Mouse (Mus musculus) intestine, embryonic 14.5 days (tissue): Measurements from ENCODE around the gene Gm49027. TPM values are rescaled to one million over a fixed set of nuclear protein-coding genes. Genes with fewer than 3 reads are reported as not detected.

Source experiments
- ATAC-seq: fragments of 200-750 bp; cut with Nextera tagmentation; replicated peaks from 2 replicates; pipeline ENCODE4 v1.8.0; 2017; ENCODE audit warnings: low read depth, moderate number of reproducible peaks, moderate TSS enrichment, moderate library complexity; ENCODE audit not compliant: low FRiP score, low TSS enrichment
- DNase-seq: peaks from one replicate; pipeline ENCODE4 v3.0.0-alpha.2; 2018; ENCODE audit warnings: low spot score
- H3K27ac ChIP-seq: fragments of 300-500 bp; sonication (generic); 2 replicates; pipeline ENCODE4 v1.5.1; 2014; ENCODE audit warnings: low read depth, mild to moderate bottlenecking, control low read depth
- H3K27me3 ChIP-seq: fragments of 300-500 bp; sonication (generic); replicated peaks from 2 replicates; pipeline ENCODE4 v1.6.1; 2014; ENCODE audit warnings: low read length, control low read depth; ENCODE audit not compliant: control insufficient read depth, insufficient read depth
- H3K36me3 ChIP-seq: fragments of 300-500 bp; sonication (generic); 2 replicates; pipeline ENCODE4 v1.6.1; 2014; ENCODE audit warnings: low read length, control low read depth; ENCODE audit not compliant: control insufficient read depth, insufficient read depth
- H3K4me1 ChIP-seq: fragments of 300-500 bp; sonication (generic); replicated peaks from 2 replicates; pipeline ENCODE4 v1.6.1; 2014; ENCODE audit warnings: low read length, control low read depth, mixed read lengths; ENCODE audit not compliant: control insufficient read depth, insufficient read depth
- H3K4me2 ChIP-seq: fragments of 300-500 bp; sonication (generic); 2 replicates; pipeline ENCODE4 v1.6.1; 2014; ENCODE audit warnings: low read length
- H3K4me3 ChIP-seq: fragments of 300-500 bp; sonication (generic); 2 replicates; pipeline ENCODE4 v1.5.1; 2014; ENCODE audit warnings: low read depth, low read length, control low read depth, mixed read lengths
- H3K9ac ChIP-seq: fragments of 300-500 bp; sonication (generic); 2 replicates; pipeline ENCODE4 v1.6.1; 2014; ENCODE audit warnings: mild to moderate bottlenecking, low read length
- H3K9me3 ChIP-seq: fragments of 300-500 bp; sonication (generic); 2 replicates; pipeline ENCODE4 v1.6.1; 2016; ENCODE audit warnings: low read length, control low read depth; ENCODE audit not compliant: control insufficient read depth
- WGBS: fragments of 180-500 bp; shearing (Covaris S2); extraction: QIAGEN DNeasy Blood & Tissue Kit; methylation state at CpG from one replicate; pipeline ENCODE4 v1.1.7; 2014; 5-methylcytosine and 5-hydroxymethylcytosine counted together
- polyA plus RNA-seq: library from polyadenylated mRNA; unstranded; fragments of >200 nt; fragmentation: Nextera tagmentation; extraction: Ambion mirVana; gene quantifications from 2 replicates; pipeline ENCODE4 v1.2.1, GENCODE M21; 2014

Gm49027 gene
- polyA plus RNA-seq, 1 experiment from 2014 or later = 13.7 TPM

DNA sequence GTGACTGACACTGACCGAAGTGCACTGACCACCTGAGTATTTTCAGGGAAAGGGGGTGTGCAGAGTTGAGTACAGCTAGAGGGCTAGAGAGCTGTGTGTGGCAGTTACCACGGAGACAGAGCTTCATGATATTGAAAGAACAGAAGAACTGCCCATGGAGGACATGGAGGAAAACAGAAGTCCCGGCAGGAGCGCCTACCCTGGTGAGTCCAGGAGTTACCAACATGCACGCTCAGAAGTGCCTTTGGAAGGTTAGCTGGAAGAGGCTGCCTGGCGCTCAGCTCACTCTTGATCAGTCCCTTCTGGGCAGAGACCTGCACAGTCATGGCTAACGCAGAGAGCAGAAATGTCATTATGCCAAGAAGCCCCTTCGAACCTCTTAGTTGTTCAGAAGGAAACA, 4.8 kb upstream of the Gm49027 start:
- DNase-seq (no peak), ATAC-seq (no peak)
- H3K9ac ChIP-seq = no peak overlapping the region
- WGBS = 87% methylated on average over 8 of the region's 8 CpGs
- H3K27me3 ChIP-seq = no peaks in the 10 kb centered on the region
- H3K9me3 ChIP-seq = no peaks in the 10 kb centered on the region
- H3K4me2 ChIP-seq = no peak overlapping the region
- no peak overlapping the region for H3K27ac ChIP-seq
- no peaks in the 10 kb centered on the region for H3K4me1 ChIP-seq
- H3K4me3 ChIP-seq = no peak overlapping the region
- peaks cover 69% of the 10 kb centered on the region for H3K36me3 ChIP-seq

DNA sequence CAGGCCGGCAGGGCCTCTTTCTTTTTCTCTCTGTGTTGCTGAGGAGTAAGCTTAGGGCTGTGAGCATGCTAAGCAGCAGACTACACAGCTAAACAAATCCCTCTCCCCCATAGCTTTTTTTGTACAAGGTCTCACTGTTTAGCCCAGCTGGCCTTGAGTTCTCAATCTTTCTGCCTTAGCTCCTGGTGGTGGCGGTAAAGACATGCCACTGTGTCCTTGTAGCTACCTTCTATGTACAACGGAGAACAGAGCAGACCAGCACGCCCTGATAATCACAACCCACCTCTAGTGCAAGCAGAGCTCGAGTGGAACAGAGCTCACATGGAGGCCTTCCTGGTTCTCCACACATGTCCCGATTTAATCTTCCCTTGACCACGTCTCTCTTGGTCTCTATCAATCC, 3.4 kb upstream of the Gm49027 start:
- Histone ChIP-seq H3K27ac (no peak overlapping the region), H3K4me2 (no peak overlapping the region), H3K4me3 (no peak overlapping the region), H3K36me3 (peaks cover 56% of the 10 kb centered on the region), H3K9me3 (no peaks in the 10 kb centered on the region), H3K27me3 (no peaks in the 10 kb centered on the region), H3K9ac (no peak overlapping the region), H3K4me1 (0 out of 2 replicates have a peak, but pooled peaks cover 2% of the 10 kb centered on the region)
- WGBS = 73% methylated on average over 7 of the region's 7 CpGs
- ATAC-seq = no peak
- no peak for DNase-seq

DNA sequence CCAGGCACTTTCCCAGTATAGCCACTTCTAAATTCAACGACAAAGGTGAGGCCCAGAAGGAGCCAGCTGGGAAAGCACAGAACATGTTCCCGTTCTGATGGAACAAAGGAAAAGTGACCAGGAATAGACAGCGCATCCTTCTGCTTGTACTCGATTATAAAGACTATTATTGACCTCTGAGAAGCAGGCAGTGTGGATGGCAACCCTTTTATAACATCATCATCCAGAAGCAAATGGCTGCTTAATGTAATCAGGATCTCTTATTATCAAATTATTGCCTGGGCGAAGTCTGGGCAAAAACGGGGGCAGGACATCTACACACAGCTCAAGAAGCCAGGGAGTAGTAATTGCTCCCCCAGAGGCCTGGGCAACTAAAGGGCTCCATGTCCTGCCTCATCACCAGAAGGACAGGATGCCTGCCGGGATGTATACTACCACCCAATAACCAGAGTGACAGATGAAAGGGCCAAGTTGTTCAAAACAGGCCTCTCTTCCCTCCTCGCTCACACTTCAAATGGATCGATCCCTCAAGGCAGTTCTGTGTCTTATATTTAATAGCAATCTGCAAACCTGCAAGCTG, 718 bp upstream of the Gm49027 start:
- WGBS = 88% methylated on average over 9 of the region's 9 CpGs
- Histone ChIP-seq H3K9ac (no peak overlapping the region), H3K4me2 (no peak overlapping the region), H3K27ac (0 out of 2 replicates have a peak overlapping the region, but pooled peaks have one; percentile 6), H3K4me3 (no peak overlapping the region), H3K4me1 (peaks cover 9% of the 10 kb centered on the region), H3K36me3 (peaks cover 31% of the 10 kb centered on the region), H3K9me3 (no peaks in the 10 kb centered on the region), H3K27me3 (no peaks in the 10 kb centered on the region)
- DNase-seq (no peak), ATAC-seq (no peak)

DNA sequence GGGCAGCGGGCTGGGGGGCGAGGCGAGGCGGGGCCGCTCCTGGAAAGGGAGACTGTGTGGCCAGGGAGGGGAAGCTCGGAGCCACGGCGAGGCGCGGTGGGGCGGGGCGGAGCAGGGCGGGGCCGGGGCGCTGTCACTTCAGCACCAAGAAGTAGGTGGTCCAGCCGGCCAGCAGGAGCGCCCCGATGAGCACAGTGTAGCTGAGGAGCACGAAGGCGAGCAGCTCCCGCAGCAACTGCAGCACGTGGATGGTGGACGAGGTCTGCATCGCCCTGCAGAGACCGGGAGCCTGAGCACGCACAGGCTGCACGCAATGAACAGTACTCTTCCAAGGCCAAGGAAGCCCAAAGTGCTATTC, 916 bp downstream of the Gm49027 start:
- Histone ChIP-seq H3K27ac (no peak overlapping the region), H3K9me3 (no peaks in the 10 kb centered on the region), H3K9ac (peak overlapping the region; percentile 63; the same call in 1 of the 2 replicates), H3K36me3 (peaks cover 17% of the 10 kb centered on the region), H3K4me2 (peak overlapping the region; percentile 40), H3K27me3 (no peaks in the 10 kb centered on the region), H3K4me3 (peak overlapping the region; percentile 60), H3K4me1 (peaks cover 12% of the 10 kb centered on the region)
- 1% methylated on average over 26 of the region's 27 CpGs for WGBS
- DNase-seq (no peak), ATAC-seq (peak; percentile 95)

DNA sequence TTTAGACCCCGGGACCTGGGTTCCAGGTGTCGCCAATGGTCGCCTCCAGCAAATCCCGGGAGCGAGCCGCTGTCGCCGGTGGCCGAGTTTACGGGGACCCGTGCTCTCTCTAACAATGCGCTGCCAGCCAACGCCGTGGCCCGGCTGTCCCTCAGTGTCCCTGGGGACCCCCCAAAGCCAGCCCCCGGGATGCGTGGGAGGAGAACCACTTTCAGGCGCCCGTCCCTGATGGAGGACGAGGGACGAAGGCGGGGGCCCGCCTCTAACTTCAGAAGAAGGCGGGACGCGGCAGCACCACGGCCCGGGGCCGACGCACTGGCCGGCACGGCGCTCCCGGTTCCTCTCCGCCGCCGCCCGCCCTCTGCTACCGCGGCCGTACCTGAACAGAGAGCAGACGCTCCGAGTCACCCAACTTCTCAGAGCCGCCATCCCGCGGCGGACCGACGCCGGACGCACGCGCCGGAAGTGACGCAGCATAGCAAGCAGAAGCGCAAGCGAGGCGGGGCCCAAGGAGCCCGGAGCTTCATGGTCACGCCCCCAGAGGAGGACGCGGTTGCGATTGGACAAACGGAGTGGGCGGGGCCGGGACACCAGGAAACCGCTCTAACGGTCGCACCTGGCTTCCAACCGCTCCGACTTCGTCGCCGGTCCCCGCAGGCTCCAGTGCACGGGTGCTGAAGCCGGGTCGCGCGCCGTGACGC, 1.4 kb downstream of the Gm49027 start, which contains the start of gene Diablo:
TSS of gene Diablo (minus strand) at position 485 of the 701 bp plus-strand sequence.
- Histone ChIP-seq H3K4me3 (peak within 1 kb of the TSS; percentile 60), H3K9me3 (no peaks in the 10 kb centered on the region), H3K27ac (peak within 1 kb of the TSS; percentile 6; the same call in 1 of the 2 replicates), H3K4me1 (peaks cover 12% of the 10 kb centered on the region), H3K36me3 (peaks cover 15% of the 10 kb centered on the region), H3K27me3 (no peaks in the 10 kb centered on the region), H3K9ac (peak within 1 kb of the TSS; percentile 63), H3K4me2 (peak within 1 kb of the TSS; percentile 80)
- peak; percentile 96 for ATAC-seq
- DNase-seq = peak; percentile 98
- WGBS = 0% methylated on average over 81 of the region's 82 CpGs

DNA sequence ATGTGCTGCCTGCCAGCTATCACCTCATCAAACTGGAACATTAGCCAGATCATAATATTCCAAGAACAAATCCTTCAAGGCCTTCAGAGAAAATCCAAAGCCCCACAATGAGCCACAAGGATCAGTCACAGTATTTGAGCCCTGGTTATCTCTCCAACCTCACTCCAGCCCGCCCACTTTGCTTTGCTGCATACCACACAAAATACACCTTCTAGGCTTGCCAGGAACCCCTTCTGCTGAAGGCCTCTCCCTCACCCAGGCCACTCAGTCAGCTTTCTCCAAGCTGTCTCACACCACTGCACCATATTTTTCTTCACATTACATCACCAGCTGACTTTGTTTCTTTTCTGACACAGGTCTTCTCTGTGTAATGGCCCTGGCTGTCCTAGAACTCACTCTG, 3.1 kb downstream of the Gm49027 start:
- Histone ChIP-seq H3K9me3 (no peaks in the 10 kb centered on the region), H3K9ac (no peak overlapping the region), H3K27ac (no peak overlapping the region), H3K36me3 (peaks cover 18% of the 10 kb centered on the region), H3K4me3 (no peak overlapping the region), H3K27me3 (no peaks in the 10 kb centered on the region), H3K4me1 (peaks cover 12% of the 10 kb centered on the region), H3K4me2 (no peak overlapping the region)
- ATAC-seq (no peak), DNase-seq (no peak)
- 81% methylated on average over 1 of the region's 1 CpGs for WGBS

DNA sequence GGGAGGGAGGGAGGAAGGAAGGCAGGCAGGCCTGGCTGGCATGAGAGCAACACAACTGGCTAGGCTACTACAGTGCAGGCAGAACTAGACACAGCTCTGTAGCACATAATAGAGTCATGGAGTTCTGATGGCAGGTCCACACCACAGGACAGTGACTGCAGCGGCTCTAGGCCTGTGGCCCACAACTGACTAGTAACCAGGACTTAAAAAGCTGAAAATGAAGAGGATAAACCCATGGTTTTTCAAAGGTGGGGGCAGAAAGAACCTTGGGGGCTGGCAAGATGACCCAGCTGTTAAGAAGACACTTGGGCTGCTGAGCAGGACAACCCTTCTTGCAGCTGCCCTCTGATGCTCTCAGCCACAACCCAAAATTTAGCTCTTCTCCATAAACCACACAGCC, 3.7 kb downstream of the Gm49027 start:
- 100% methylated on average over 1 of the region's 1 CpGs for WGBS
- peaks cover 24% of the 10 kb centered on the region for H3K36me3 ChIP-seq
- H3K9me3 ChIP-seq = no peaks in the 10 kb centered on the region
- H3K4me1 ChIP-seq = peaks cover 12% of the 10 kb centered on the region
- no peak for ATAC-seq
- H3K27me3 ChIP-seq = no peaks in the 10 kb centered on the region
- DNase-seq = no peak
- H3K27ac ChIP-seq = no peak overlapping the region
- H3K4me2 ChIP-seq = no peak overlapping the region
- H3K4me3 ChIP-seq = no peak overlapping the region
- no peak overlapping the region for H3K9ac ChIP-seq

DNA sequence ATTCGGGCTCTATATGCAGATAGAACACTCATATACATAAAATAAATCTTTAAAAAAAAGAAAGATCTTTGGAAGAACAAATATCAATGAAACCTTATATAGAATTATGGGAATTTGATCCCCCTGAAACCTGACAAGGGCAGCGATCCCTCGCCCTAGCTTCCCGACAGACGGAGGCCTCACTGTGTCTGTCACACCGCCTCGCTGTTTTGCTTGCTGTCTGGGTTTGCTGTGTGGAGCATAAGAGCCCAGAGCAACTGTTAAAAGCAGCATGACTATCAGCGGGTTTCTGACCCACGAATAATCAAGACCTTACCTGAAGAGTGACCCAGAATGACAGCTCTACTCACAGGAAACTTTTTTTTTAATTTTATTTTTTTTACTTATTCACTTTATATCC, 4.6 kb downstream of the Gm49027 start:
- H3K4me1 ChIP-seq = peaks cover 12% of the 10 kb centered on the region
- H3K4me2 ChIP-seq = no peak overlapping the region
- no peak for ATAC-seq
- no peak overlapping the region for H3K27ac ChIP-seq
- H3K27me3 ChIP-seq = no peaks in the 10 kb centered on the region
- no peak overlapping the region for H3K9ac ChIP-seq
- WGBS = 90% methylated on average over 9 of the region's 9 CpGs
- no peak for DNase-seq
- H3K4me3 ChIP-seq = no peak overlapping the region
- no peaks in the 10 kb centered on the region for H3K9me3 ChIP-seq
- H3K36me3 ChIP-seq = peaks cover 33% of the 10 kb centered on the region

DNA sequence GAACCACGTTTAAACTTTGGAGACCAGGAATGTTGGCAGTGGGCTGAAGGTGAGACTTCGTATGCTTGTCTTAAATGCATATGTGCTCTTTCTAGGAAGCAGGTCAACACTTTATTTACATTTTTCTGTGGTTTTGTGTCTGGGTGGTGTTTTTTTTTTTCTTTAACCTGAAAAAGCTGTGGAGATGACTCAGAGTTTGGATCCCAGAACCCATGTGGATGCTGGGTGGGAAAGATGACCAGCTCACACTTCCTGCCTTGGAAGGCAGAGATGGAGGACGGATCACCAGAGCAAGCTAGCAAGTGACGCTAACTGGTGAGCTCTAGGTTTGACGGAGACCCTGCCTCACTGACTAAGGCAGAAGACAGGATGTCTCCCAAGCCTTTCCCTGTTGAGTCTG, 10.4 kb downstream of the Gm49027 start:
- no peaks in the 10 kb centered on the region for H3K9me3 ChIP-seq
- no peak for ATAC-seq
- no peak overlapping the region for H3K4me3 ChIP-seq
- WGBS = 93% methylated on average over 5 of the region's 5 CpGs
- H3K27ac ChIP-seq = no peak overlapping the region
- H3K27me3 ChIP-seq = no peaks in the 10 kb centered on the region
- no peak overlapping the region for H3K4me2 ChIP-seq
- H3K4me1 ChIP-seq = 0 out of 2 replicates have a peak, but pooled peaks cover 2% of the 10 kb centered on the region
- H3K9ac ChIP-seq = no peak overlapping the region
- no peak for DNase-seq
- peaks cover 60% of the 10 kb centered on the region for H3K36me3 ChIP-seq
